Mouse (Mus musculus) thymus, postnatal 4 days (tissue): Measurements from ENCODE around the gene Tpra1.

Source experiments
- DNase-seq: peaks from one replicate; pipeline ENCODE4 v3.0.0; 2021

Gene Tpra1

DNA sequence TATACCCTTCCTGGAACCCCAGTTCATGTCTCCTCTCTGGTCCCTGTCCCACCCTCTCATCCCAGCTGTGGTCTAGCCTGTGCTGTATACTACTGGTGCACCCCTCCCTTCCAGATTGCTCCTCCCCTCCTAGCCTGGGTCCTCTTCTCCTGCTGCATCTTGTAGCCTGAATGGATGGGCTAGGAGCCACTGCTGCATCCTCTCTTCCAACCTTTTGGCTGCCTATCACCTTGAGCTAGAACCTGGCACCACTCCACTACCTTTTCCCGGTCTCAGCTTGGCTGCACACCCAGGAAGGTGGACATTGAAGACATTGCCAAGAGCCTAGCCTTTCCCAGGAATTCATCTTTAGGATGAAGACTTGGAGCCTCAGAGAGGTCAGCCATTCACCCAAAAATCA is 26.0 kb downstream of the Tpra1 start:
- DNase-seq: no peak

DNA sequence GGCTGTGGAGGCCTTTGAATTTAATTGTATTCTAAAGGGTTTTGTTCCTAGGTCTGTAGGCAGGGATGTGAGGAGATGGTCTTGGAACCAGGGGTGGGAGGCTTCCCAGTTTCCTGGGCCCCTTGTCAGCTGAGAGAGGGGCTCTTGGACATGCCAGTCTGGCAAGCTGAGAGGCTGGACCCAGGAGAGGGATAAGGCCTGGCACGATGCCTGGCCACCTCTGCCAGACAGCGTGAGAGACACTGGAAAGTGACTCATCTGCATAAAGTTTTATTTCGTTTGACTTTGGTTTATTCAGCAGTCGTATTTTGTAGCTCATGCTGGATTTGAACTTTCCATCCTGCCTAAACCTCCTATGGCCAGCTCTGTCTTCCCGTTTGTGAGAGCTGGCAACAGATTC is 26.5 kb downstream of the Tpra1 start:
- DNase-seq: no peak

DNA sequence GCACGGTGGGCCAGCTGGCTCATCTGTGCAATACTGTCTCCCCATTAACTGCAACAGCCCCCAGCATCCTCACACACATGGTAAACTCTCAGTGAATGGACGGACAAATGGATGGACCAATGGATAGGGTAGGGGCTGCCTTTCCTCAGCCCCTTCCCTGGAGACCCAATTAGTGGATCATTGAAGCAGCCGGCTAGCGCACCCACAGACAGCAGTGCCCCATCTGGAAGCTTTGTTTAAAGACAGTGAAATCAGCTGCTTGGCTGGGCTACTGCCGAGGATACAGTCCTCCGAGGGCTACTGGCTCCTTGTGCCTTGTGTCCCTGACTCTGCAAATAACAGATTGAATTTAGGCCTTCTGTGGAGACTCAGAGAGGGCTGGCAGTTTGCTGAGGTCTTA is 27.4 kb downstream of the Tpra1 start:
- no peak for DNase-seq

DNA sequence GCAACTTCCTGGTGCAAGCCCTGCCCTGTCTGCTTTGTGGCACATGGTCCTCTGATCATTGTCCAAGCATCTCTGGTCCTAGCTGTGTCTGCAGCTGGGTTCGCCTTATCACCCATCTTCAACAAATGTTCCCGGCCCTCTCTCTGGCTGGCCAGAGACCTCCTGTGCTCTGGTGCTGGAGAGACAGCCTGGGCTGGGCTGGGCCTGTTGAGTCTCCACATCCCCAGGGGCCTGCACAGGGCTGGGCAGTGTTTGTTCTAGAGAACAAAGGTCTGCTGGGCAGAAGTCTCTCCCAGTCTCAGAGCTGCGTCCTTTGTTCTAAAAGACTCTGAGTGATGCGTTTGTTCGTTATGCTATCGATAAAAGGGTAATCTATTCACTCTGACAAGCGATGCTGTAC is 28.0 kb downstream of the Tpra1 start:
- DNase-seq: no peak

DNA sequence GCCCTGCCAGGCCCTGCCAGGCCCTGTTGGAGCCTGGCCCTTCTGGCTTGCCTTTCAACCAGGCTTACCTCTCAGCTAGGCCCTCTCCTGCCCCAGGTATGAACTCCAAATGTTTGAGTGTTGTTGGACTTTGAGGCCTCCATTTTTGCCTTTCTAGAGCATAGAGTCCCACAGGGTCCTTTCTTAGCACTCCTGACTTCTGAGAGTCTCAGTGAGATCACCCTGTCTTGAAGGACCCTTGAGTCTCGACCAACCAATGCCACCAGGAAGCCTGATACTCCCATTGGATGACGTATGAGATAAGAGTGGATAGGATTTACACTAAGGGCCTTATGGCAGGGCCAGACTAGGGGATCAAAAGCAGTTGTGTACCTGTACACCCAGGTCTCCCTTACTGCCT is 29.4 kb downstream of the Tpra1 start:
- DNase-seq: no peak

DNA sequence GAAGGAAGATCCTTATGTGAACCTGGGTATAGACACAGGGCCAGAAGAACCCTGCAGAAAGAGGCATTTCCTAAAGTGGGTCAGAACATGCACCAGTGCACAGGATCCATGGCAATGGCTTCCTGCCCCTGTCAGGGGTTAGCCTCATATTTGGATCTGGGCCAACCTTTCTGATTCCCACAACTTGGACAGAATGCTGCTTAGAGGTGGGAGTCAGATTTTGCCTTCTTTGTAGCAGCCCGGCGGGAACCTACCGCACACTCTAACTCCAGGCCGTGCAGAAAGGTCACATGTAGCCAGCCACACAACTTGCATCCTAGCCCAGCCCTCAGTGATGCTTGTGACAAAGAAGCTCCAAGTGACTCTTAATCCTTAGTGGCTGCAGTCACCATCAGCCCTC is 32.1 kb downstream of the Tpra1 start:
- no peak for DNase-seq

DNA sequence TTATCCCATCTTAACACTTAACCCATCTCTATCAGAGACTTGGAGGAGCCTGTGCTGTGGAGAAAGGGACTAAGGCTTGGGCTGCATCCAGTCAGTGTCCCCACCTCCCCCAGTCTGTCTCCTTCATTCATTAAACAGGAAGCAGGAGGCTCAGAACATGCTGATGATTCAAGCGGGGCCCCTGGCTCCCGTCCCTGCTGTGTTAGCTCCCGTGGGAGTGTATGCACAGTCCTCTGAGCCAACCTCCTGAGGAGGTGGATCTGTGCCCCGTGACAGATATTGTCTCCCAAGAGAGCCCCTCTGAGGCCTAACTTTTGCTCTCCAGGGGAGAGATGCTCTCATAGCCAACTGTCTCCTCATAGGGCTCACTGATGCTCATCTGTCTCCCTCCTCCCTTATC is 32.8 kb downstream of the Tpra1 start:
- DNase-seq: no peak

DNA sequence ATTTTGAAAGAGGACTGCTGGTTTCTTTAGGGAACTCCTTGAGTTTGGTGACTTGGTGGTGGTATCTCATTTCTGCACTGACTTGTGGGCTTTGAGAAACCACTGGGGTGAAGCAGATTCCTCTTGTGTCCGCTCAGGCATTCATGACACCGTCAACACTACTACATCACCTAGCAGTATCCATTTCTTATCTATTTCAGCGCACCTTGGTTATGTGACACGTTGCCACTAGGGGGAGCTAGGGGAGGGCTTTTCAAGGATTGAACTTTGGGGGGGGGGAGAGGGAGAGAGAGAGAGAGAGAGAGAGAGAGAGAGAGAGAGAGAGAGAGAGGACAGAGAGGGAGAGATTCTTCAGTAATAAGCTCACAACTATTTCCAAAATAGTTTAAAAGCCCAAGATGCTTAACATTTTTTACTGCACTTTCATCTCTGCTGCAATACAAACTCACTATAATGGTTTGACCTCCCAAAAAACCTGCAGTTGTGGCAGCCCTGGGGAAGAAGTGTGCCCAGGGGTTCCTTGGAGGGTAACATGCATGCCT is 33.8 kb downstream of the Tpra1 start:
- DNase-seq: peak; percentile 81

DNA sequence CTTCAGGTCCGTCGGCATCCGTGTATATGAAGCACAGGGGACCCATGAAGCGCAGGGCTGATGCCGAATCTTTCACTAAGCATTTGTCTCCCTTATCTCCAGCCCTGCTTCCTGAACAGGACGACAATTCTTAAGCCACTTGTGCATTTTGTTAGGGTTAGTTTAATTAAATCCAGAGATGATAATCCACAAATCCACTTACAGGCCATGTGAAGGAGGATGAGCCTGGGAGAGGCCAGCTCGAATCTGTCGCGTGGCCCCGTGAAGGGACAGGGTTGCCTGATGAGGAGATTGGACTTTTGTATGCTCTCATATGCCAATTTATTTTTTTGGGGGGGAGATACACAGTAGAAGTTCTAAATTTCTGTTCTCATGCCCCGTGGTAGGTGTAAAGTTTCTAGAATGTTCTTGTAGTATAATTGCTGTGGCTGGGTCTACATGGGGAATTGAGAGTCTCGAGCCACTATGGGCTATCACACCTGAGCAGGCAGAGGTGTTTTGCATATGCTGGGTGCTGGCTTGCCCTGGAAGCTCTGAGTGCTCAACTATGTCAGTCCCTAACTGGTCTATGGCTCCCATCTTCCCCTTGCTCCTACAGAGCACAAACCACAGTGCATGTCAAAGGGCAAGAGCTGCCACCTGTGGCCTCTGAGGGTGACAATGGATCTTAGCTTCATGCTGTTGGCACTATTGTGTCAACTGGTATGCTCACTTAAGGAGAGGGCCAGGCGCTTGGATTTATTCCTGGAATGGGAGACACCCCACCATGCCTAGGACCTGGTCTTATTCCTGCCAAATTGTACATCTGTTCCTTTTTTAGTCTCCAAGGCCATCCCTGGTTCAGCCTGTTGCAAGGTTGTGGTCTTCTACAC is 34.5 kb downstream of the Tpra1 start:
- DNase-seq: peak; percentile 35

DNA sequence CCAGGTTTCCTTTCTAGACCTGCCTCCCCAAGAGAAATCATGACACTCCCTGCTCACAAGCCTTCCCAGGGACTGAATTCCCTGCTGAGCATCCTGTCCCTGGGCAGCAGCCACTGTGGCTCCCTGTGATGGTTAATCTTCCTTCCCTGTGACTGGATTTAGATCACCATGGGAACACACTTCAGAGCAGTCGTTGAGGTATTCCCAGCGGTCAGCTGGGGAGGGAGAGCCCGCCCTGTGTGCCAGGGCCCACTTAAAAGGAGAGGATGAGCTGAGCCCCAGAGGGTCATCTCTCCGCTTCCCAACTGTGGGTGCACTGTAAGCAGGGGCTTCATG is 35.1 kb downstream of the Tpra1 start:
- no peak for DNase-seq

DNA sequence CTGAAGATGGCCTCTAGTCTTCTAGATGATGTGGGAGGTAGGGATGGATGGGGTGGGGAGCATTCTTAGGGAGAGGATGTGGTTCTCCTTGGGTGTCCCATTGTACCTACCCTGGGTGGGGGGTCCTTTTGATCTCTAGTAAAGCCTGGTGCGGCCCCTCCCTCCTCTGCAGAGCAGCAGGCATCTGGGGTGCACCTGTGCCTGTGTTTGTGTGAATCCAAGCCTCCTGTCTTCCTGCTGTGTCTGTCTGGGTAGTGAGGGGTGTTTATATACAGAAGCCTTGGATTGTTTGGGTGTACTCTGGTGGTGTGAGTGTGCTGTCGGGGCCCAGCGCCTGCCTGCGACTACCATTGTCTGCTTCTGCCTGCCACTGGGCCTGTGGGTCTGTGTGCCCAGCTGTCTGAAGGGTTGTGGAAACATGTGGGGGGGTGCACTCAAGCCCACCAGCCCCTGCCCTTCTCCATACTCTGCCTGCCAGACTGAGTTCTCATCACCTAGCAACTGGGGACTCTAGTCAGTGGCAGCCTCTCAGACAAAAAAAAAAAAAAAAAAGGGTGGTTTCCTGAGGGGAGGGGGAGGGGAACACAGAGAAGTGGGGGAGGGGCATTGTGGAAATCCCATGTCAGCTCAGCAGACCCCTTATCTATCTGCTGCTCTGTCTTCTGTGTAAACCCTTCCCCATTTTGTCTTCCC is 36.1 kb downstream of the Tpra1 start:
- DNase-seq: peak; percentile 61

DNA sequence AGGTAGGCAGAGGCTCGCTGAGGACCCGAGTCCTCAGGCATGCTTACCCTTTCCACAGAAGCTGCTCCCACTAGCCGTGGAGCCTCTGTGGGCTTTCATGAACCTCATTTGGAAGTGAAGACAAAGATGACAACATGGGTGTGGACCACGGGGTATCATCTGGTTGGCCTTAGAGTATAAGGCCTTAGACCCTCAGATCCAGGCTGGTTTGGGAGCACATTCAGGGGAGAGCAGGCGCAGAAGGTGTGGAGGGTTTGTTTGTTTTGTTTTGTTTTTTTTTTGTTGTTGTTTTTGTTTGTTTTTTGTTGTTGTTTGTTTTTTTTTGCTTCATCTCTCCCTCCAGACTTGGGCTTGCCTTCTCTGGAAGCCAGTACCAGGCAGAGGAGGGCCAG is 36.6 kb downstream of the Tpra1 start:
- no peak for DNase-seq

DNA sequence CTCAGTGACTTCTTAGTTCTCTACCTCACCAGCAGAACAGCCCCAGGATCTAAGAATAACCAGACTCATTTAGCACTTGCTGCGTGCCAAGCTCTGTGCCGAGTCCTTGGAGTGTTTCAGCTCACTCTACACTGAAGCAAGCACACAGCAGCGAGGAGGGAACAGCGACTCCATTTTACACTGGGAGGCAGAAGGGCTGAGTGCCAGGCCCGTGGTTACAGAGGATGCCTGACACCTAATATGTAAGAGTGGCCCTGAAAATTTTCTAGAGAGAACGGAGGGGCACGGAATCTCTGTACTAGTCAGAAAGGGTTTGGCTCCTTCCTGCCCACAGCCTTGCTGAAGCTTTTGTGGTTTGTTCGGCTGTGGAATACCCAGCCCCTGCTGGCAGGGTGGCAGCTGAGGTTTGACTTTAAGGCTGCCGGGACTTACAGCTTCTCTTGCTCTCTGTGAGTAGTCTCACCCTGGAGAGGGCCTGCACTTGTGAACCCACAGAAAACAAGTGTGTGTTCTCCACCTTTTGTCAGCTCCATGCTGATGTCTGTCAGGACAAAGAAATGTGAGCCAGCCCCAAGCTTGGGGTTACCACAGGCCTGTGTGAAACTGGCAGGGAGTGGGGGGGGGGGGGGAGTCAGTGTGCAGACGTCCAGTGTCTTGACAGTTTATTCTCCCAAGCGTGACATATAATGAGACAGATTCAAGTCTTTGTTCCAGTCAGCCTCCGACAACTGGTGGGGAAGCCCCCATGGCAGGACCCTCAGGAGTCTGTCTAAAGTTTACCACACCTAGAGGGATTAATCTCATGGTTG is 37.4 kb downstream of the Tpra1 start:
- DNase-seq: peak; percentile 74

DNA sequence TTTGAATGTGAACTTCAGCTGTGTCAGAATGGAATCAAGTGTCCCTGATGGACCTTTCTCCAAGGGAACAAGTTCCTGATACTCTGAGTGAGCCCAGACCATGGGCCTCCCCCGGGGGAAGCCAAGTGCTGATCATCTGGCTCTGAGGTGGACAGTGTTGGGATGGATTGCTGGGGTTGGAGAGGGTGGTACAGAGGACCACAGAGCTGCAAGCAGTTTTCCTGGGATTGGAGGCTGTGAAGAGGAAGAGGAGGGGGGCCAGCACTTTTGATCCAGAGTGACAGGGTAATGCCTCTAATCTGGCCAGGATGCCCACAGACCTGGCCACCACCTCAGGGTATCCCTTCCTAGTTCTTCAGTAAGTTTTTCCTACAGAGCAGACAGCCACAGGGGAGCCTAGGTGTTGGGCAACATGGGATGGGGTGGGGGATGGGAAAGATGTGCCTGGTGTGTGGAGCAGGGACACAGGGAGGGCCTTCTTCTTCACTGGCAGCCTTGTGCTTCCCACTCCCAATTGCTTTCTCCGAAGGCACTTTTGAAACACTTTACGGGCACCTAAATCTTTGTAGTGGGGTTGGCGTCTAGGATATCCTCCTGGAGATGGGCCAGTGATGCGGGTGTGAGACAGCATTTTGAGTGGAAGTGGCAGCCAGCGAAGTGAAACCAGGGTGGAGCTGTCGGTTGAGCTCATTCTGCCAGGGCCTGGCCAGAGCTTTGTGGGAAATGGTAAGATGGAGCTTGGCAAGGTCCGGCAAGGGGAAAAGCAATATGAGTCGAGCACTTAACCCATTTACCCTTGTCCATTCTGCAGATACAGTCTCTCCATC is 38.3 kb downstream of the Tpra1 start:
- DNase-seq: peak; percentile 25

DNA sequence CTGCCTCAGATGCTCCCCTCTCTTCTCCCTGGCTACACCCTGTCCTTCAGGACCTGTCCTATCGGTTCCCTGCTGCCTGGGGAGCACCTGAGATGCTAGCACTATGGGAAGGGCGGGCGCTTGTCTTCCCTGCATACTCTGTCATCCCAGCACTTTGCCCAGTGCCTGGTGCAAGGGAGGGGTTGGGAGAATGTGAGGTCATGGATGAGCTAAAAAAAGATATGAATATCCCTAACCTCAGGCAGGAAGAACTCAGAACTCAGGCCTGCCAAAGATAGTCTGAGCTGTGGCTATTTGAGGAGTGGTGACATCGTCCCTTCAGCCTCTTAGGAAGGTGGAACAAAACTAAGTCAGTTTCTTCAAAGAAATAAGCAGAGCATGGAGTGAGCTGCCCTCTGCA is 39.6 kb downstream of the Tpra1 start:
- DNase-seq: no peak

DNA sequence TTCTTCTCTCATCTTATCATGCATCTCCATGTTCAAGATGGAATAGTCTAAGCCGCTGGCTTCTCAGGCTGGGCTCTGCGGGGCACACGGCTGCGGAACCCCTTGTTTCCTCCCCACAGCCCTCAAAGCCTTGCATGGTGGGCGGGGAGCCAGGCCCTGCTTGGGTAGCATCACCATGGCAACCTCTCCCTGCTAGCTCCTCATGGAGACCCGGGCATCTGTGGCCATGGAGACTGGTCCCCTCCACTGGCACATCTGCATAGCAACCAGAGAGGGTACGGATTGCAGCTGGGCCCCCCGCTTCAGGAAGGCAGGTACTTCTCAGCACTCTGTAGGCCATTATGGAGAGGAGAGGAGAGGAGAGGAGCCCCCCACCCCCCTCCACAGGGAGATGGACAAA is 40.5 kb downstream of the Tpra1 start:
- no peak for DNase-seq

DNA sequence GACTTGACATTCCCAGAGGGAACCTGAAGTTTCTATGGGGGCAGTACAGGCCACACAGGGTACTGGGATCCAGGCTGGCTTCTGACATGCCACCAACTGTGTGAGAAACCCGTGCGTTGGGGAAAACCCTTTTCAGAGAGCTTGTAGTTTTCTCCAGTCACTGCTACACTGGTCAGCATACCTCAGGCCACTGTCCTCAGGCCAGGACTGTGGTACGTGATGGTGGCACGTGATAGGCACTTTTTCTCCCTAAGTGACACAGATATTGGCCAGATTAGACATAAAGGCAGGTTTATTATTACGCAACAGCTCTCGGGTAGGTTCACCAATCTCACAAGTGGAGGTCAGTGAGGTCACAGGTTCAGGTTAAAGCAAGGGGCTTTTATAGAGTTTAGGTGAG is 41.6 kb downstream of the Tpra1 start:
- no peak for DNase-seq

DNA sequence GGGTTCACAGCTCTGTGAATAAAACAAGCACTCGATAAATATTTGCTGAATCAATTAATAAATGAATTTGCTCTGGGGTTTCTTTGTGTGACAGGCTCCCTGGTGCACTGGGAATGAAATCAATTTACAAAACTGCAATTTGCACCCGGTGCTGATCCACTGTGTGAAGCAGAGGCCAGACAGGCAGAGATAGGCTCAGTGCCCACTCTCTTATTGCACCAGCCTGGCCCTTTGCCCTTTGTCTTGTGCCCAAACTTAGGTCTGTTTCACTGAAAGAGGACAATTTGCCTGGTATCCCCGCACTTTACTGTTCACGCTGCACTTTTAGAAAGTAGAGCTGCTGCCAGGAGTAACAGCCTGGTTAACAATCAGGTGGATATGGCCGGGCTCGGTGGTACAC is 44.4 kb downstream of the Tpra1 start:
- no peak for DNase-seq

DNA sequence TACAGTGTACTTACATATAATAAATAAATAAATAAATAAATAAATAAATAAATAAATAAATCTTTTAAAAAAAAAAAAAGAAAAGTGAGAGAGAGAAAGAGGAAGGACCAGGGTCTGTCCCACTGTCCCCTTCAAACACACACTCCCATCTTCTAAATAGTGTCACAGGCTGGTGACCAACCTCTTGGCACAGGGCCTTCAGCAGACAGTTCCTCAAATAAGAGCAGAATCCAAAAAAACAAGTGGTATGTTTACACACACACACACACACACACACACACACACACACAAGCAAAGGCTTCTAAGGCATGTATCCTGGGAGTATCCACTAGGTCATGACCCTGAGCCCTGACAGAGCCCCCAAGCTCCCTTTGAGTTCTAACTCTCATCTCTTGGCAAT is 45.7 kb downstream of the Tpra1 start:
- DNase-seq: no peak

DNA sequence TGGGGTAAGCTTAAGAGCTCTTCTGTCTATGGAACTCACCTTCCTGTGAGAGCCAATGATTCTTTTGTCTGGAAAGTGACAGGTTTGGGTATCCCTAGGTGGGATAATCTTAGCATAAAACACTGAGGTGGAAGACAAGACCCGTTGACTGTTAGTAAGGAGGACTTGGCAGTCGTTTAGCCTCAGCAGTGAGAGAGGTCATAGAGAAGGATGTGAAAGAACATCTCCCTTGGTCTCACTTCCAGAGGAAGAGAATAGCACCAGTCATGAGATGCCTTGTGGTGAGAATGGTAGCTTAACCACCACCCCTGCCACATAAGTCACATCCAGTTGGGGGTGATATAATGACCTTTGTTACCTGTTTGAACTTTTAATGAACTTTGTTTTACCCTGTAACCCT is 54.7 kb downstream of the Tpra1 start:
- DNase-seq: no peak

DNA sequence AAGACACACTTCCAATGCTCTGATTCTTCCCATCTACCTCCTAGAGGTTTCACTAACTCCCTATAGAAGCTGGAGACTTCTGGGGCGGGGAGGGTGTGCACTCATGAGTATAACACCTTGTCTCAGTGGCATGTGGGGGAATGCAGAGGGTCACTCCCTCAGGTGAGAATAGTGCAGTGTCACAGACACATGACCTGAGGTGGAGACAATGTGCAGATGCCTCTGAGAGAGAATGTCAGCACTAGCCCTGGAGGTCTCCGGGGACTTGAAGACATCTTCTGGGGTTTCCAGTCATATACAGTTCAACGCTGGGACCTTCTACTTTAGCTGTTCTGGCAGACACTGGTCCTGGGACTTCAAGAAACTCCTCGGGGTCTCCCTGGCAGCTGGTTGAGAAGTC is 55.3 kb downstream of the Tpra1 start:
- no peak for DNase-seq

DNA sequence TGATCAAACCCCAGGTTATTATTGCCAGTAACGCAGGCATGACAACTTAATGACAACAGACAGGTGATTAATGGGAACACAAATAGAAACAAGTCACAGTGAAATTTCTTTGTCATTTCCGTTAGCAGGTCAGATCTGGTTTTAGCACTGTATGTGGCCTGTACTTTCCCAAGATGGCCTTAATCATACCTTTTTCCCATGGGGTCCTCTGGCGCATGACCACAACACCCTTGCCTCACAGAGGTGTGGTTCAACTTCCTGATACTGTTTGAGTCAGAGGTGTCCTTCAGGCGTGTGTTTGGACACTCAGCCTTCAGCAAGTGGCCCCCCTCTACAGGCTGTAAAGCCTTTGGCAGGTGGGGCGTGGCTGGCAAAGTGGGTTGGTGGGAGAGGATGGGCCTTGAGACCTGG is 55.8 kb downstream of the Tpra1 start:
- no peak for DNase-seq

DNA sequence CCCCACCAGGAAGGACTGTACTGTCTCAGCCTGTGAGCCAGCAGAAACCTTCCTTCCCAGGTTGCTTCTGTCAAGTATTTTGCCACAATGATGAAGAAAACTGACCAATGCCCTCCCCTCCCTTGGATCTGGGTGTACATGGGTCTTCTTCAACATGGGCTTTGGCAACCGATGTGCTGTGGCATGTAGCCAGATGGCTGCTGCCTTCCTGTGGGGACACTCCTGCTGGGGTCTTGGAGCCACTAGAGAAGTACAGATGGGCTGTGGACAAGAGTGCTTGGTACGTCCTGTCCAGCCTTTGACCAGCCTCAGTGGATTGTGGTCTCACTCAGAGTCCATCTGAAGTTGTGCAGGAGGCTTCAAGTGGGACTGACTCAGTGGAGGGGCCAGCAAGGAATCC is 56.3 kb downstream of the Tpra1 start:
- DNase-seq: no peak
